In the genomic region with DNA sequence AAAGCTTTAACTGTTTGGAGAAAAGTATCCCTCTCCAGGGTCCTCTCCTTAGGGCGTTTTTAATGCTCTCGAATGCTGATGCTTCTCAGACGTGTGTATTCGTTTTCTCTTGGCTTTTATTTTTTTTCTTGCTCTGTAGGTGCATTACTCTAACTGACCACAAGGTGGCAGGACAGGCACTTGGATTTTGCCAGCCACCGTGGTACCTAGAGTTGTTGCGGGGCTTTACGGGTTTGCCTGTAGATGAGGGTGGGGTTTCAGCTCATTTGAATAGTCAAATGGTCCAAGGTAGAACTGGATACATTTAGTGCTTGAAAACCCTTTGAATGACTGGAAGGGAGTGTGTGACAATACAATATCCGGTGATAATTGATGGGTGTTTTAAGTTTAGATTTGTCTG, we compare ENCODE assay signal across 7 mouse cellular contexts.
DNase-seq lines count a peak whose midpoint lies in the region; ATAC-seq and TF ChIP-seq lines count a peak whose summit lies in the region.

No protein-coding gene starts in this region.

- no peak overlapping the region for H3K27ac ChIP-seq in hindbrain, embryonic 15.5 days (replicated peaks)
- H3K27ac ChIP-seq in liver, postnatal 0 days (ENCODE audit: low read depth) = no peak overlapping the region

- no peaks in the 10 kb centered on the region for H3K36me3 ChIP-seq in hindbrain, embryonic 15.5 days
- no peaks in the 10 kb centered on the region for H3K36me3 ChIP-seq in liver, postnatal 0 days (replicated peaks; ENCODE audit: insufficient read depth, low read length)

- peak; percentile 87 for TF ChIP-seq CTCF in liver, postnatal 0 days (IDR thresholded peaks at IDR 0.05; ENCODE audit: low read depth)

- no peaks in the 10 kb centered on the region for H3K27me3 ChIP-seq in hindbrain, embryonic 15.5 days
- H3K27me3 ChIP-seq in liver, postnatal 0 days (ENCODE audit: insufficient read depth, low read length) = no peaks in the 10 kb centered on the region

- ATAC-seq in hindbrain, embryonic 15.5 days (ENCODE audit: low FRiP score, low read depth) = peak; percentile 59; the same call in 1 of the 2 replicates
- no peak for ATAC-seq in liver, postnatal 0 days

- H3K9ac ChIP-seq in hindbrain, embryonic 15.5 days = no peak overlapping the region
- no peak overlapping the region for H3K9ac ChIP-seq in liver, postnatal 0 days (replicated peaks)

- H3K9me3 ChIP-seq in hindbrain, embryonic 15.5 days = no peaks in the 10 kb centered on the region
- no peaks in the 10 kb centered on the region for H3K9me3 ChIP-seq in liver, postnatal 0 days (ENCODE audit: low read length)

- no peaks in the 10 kb centered on the region for H3K4me1 ChIP-seq in hindbrain, embryonic 15.5 days (replicated peaks)
- no peaks in the 10 kb centered on the region for H3K4me1 ChIP-seq in liver, postnatal 0 days (ENCODE audit: insufficient read depth)

- no peak overlapping the region for H3K4me2 ChIP-seq in hindbrain, embryonic 15.5 days
- no peak overlapping the region for H3K4me2 ChIP-seq in liver, postnatal 0 days (ENCODE audit: low read depth, low read length)

- peak; percentile 12 for DNase-seq in ovary, postnatal 10 days (ENCODE audit: low spot score)
- DNase-seq in ovary, adult 18-20 months (ENCODE audit: low spot score) = no peak
- DNase-seq in WW6 (ENCODE audit: low read depth, low spot score) = peak; percentile 24
- DNase-seq in embryo, embryonic 10.5 days (ENCODE audit: low spot score) = peak; percentile 82
- DNase-seq in liver, postnatal 0 days = peak; percentile 37
- DNase-seq in retina, postnatal 7 days (ENCODE audit: low read depth, low spot score) = peak; percentile 52

- no peak overlapping the region for H3K4me3 ChIP-seq in hindbrain, embryonic 15.5 days
- H3K4me3 ChIP-seq in liver, postnatal 0 days (ENCODE audit: low read depth, low read length) = no peak overlapping the region

- 9% methylated on average over 8 of the region's 8 CpGs for WGBS in hindbrain, embryonic 15.5 days
- 12% methylated on average over 8 of the region's 8 CpGs for WGBS in liver, postnatal 0 days (ENCODE audit: insufficient replicate concordance)

- TF ChIP-seq EP300 in liver, postnatal 0 days (IDR thresholded peaks at IDR 0.05; ENCODE audit: low read depth) = no peak
